Mouse (Mus musculus) bone marrow, adult 2 months (tissue): ENCODE results near the gene Phf21b. TPM values are rescaled to one million over a fixed set of nuclear protein-coding genes. Genes with fewer than 3 reads are reported as not detected.
"Not testable (repeated sequence)": the region's sequence is repeated elsewhere in the genome, so short reads cannot be mapped to it uniquely, and the experiment has no call there.

Source experiments
- H3K27ac ChIP-seq: fragments of 200-500 bp; 2 replicates; pipeline ENCODE4 v1.5.1; 2012; ENCODE audit warnings: low read depth, mild to moderate bottlenecking, control low read depth, inconsistent platforms, low read length; ENCODE audit not compliant: control insufficient read depth, poor library complexity, insufficient read depth
- H3K4me1 ChIP-seq: fragments of 200-500 bp; 2 replicates; pipeline ENCODE4 v1.6.1; 2011; ENCODE audit warnings: low read length; ENCODE audit not compliant: control insufficient read depth, insufficient read depth
- H3K4me3 ChIP-seq: fragments of 200-500 bp; replicated peaks from 2 replicates; pipeline ENCODE3; 2011; ENCODE audit warnings: mild to moderate bottlenecking, low read depth, low read length, control low read depth; ENCODE audit not compliant: control insufficient read depth
- CTCF ChIP-seq: fragments of 200-500 bp; IDR thresholded peaks from 2 replicates; pipeline ENCODE4 v1.5.1; 2011; ENCODE audit warnings: low read length, control low read depth; ENCODE audit not compliant: control insufficient read depth, insufficient read depth
- POLR2A ChIP-seq: fragments of 200-500 bp; IDR thresholded peaks from 2 replicates; pipeline ENCODE4 v1.6.1; 2011; ENCODE audit warnings: low read depth, mild to moderate bottlenecking, control low read depth, low read length, borderline replicate concordance; ENCODE audit not compliant: control insufficient read depth
- WGBS: fragments of 180-500 bp; shearing (Covaris S2); methylation state at CpG from one replicate; pipeline ENCODE4 v1.1.7; 2018; 5-methylcytosine and 5-hydroxymethylcytosine counted together
- polyA plus RNA-seq: library from polyadenylated mRNA; stranded (reverse); fragments of >200 nt; gene quantifications from 2 replicates; pipeline ENCODE4 v1.2.4, GENCODE M21; 2011; ENCODE audit warnings: low replicate concordance; ENCODE audit not compliant: missing spikeins, insufficient read depth, insufficient read length

Gene Phf21b
- 9.5 TPM in 1 of 2 replicates, not detected in the other for polyA plus RNA-seq

DNA sequence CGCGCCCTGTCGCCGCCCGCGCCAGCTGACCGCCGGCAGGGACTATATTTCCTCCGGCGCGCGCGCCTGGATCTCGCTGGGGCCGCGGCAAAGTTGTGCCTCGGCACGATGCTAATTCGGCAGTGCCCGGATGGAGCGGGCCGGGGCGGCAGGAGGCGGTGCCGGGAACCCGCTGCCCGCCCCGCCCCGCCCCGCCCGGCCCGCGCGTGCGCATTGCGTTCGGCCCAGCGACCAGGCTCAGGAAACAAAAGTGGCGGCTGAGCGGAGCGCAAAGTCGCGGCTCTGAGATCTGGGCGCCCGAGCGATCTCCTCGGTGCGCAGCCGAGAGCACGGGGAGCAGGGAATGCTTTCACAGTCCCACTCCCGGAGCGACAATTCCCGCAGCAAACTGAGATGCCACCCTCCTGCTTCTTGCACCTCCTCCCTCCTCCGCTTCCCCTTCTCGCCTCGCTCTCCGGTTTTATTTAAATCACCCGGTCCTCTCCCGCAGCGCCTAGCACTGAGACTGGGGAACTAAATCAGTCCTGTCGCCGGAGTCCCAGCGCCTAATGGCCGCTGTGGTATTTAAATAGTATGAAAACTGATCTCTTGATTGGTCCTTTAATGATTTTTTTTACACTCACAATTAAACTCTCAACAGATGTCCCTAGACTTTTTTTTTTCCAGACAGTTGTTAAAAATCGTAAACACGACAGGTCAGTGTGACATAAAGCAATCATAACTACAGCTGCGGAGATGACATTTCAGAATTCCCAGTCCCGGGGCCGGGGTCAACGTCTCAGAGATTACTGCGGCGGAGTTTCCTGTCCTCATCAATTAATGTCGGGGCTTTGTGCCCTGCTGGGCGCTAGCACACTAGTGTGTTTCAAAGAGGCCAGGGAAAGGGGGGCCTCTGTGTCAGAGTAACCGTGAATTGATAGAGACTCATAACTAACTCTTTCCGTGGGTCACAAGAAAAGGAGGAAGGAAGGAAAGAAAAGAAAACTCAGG, at the start of gene Phf21b:
TSS of gene Phf21b (minus strand) at position 44 of the 990 bp plus-strand sequence.
- no peaks in the 10 kb centered on the region for H3K4me1 ChIP-seq
- under 1% methylated on average over 76 of the region's 76 CpGs for WGBS
- TF ChIP-seq POLR2A, result peak; percentile 22; the same call in 1 of the 2 replicates
- TF ChIP-seq CTCF, result no peak
- H3K27ac ChIP-seq, result no peak within 1 kb of the TSS; the same call in 1 of the 2 replicates
- peak within 1 kb of the TSS; percentile 84 for H3K4me3 ChIP-seq

DNA sequence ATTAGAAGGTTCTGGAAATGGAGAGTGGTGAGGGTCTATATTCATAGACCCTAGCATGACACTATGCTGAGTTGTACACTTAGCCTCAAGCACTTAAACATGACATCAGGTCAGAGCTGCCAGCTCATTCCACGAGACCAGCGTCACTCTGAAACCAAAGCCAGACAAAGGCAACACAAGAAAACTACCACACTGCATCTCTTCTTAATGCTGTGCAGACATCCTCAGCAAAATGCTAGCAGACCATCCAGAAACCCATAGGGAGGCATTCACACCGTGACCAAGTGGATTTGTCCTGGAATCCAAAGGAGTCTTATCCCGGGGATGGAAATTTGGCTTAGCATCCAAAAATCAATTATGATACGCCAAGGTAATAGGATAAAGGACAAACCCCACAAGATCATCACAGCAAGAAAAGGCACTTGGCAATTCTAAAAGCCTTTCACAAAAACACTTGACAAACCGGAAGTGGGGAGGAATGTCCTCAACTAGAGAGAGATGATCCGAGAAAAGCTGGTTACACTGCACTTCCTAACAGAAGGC, 48.1 kb upstream of the Phf21b start:
- no peak for TF ChIP-seq CTCF
- no peak for TF ChIP-seq POLR2A
- Histone ChIP-seq H3K4me1 (no peaks in the 10 kb centered on the region), H3K4me3 (no peak overlapping the region), H3K27ac (no peak overlapping the region)
- WGBS, result 68% methylated on average over 7 of the region's 7 CpGs

GRCm38 (mm10) chr15:84898077-84898476, 42.2 kb upstream of the Phf21b start:
- Histone ChIP-seq H3K4me1 (no peaks in the 10 kb centered on the region; the same call in 1 of the 2 replicates), H3K4me3 (no peak overlapping the region), H3K27ac (no peak overlapping the region)
- TF ChIP-seq POLR2A (no peak), CTCF (no peak)
- WGBS, result 35% methylated on average over 7 of the region's 7 CpGs

- Histone ChIP-seq H3K4me3 (no peak overlapping the region), H3K27ac (no peak overlapping the region), H3K4me1 (no peaks in the 10 kb centered on the region; the same call in 1 of the 2 replicates)
- TF ChIP-seq CTCF (no peak), POLR2A (no peak)
- 7% methylated on average over 1 of the region's 1 CpGs for WGBS
Measured at GRCm38 (mm10) chr15:84896664-84897063, 40.8 kb upstream of the Phf21b start.

DNA sequence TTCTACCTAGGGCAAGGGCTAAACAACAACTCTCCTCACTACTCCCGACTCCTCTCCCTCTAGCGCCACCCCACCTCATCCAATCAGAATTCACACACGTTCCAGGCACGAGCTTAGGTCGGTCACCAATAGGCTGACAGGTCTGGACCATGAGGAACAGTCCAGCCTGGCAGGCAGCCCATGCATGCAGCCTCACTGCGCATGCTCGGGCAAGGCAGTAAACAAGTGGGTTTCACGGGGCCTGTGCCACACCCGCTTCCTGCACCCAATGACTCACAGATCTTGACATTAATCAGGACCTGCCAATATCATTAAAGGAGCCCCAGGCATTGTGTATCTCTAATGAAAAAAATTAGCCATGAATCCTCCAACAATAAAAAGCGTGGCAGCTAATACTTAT, 40.4 kb upstream of the Phf21b start:
- not testable (repeated sequence) for H3K4me3 ChIP-seq, H3K27ac ChIP-seq, H3K4me1 ChIP-seq
- 44% methylated on average over 10 of the region's 10 CpGs for WGBS

- Histone ChIP-seq H3K4me1 (no peaks in the 10 kb centered on the region; the same call in 1 of the 2 replicates), H3K27ac (no peak overlapping the region), H3K4me3 (no peak overlapping the region)
- TF ChIP-seq POLR2A, result no peak
- TF ChIP-seq CTCF, result peak; percentile 64
- 2% methylated on average over 3 of the region's 3 CpGs for WGBS
Measured at GRCm38 (mm10) chr15:84891658-84892057, 35.8 kb upstream of the Phf21b start.

DNA sequence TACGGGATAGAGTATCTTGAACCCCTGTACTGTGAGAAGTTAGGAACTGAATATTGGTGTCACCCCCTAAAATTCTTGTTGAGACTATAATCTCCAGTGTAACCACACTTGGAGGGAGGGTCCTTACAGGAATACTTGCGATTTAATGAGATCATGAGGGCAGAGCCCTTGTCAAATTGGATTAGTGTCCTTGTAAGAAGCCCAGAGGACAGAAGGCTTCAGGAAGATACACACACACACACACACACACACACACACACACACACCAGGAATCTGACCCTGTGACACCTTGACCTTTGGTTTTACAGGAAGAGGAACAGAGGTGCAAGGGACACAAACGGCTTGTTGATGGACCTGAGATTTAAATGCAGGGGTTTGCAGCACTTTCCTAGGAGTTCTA, 35.4 kb upstream of the Phf21b start:
- WGBS, result 55% methylated on average over 3 of the region's 3 CpGs
- TF ChIP-seq POLR2A, result no peak
- TF ChIP-seq CTCF, result no peak

GRCm38 (mm10) chr15:84888066-84888465, 32.2 kb upstream of the Phf21b start:
- no peak overlapping the region for H3K4me3 ChIP-seq
- TF ChIP-seq POLR2A (no peak), CTCF (no peak)
- 78% methylated on average over 12 of the region's 12 CpGs for WGBS
- H3K27ac ChIP-seq, result no peak overlapping the region
- H3K4me1 ChIP-seq, result no peaks in the 10 kb centered on the region

More for the DNA sequence above, 35.4 kb upstream of the Phf21b start:
- Histone ChIP-seq H3K4me1 (no peaks in the 10 kb centered on the region; the same call in 1 of the 2 replicates), H3K4me3 (no peak overlapping the region), H3K27ac (no peak overlapping the region)
